Mouse (Mus musculus): ENCODE data around the gene Olfr1122. TPM values are rescaled to one million over a fixed set of nuclear protein-coding genes. Genes with fewer than 3 reads are reported as not detected.

Olfr1122 gene
- polyA plus RNA-seq (2014; fragmentation: Illumina TruSeq; extraction: RNeasy Lipid Tissue Mini Kit (QIAGEN cat#74804); ENCODE audit: low read depth, low replicate concordance) = not detected

GRCm38 (mm10) chr2:87385549-87385948 is at the start of gene Olfr1122:
TSS of gene Olfr1122 (plus strand) at chr2:87385849.

GRCm38 (mm10) chr2:87354515-87354914 is 31.1 kb upstream of the Olfr1122 start, which contains the start of gene Olfr1120:
TSS of gene Olfr1120 (plus strand) at chr2:87354815.

DNA sequence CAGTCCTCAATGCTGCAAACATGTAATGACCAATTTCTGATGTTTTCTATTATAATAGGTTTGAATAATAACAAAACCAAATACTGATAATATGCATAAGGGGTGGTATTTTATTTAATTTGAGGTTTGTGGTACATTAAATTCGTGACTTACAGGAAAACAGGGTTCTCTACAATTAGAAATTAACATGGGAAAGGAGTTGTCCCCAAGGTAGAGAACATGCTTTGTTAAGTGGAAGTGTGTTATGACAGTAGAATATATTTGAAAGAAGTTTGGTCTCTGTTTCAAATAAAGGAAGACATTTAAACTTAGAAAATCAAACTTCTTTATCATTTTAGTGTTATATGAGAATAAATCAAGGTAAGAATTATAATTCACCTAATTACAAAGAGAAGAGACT is 16.1 kb upstream of the Olfr1122 start, which contains the start of gene Olfr1121:
Olfr1121 (plus strand) TSS at position 301 of the 400 bp plus-strand sequence.

GRCm38 (mm10) chr2:87416335-87416734 is 30.7 kb downstream of the Olfr1122 start, which contains the start of gene Olfr1123:
TSS of gene Olfr1123 (plus strand) at chr2:87416635.

DNA sequence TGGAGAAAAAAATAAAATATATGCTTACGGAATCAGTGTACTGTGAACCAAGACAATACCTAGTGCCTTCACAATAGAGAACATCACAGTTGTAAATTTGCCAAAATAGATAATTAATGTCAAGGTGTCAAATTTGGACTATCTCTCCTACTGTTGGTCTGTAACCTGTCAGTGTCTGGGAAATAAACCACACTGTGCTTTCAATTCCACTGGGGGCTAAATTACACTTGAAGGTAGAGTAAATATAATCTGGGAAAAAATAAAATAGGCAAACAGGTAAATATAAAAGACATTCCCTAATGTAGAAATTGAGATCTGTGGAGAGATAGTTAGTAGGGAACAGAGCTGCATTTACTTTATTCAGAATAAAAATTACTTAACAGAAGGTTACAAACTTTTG is 44.3 kb downstream of the Olfr1122 start, which contains the start of gene Olfr1124:
Olfr1124 (plus strand) TSS at position 301 of the 400 bp plus-strand sequence.

Other genes starting within 250 kb of the Olfr1122 start
- not detected for gene Olfr1110, start 245.5 kb upstream of the Olfr1122 start, polyA plus RNA-seq (2014; fragmentation: Illumina TruSeq; extraction: RNeasy Lipid Tissue Mini Kit (QIAGEN cat#74804); ENCODE audit: low read depth, low replicate concordance)
- gene Olfr1111, start 233.2 kb upstream of the Olfr1122 start, polyA plus RNA-seq (2014; fragmentation: Illumina TruSeq; extraction: RNeasy Lipid Tissue Mini Kit (QIAGEN cat#74804); ENCODE audit: low read depth, low replicate concordance) = not detected
- not detected for gene Olfr1112, start 198.1 kb upstream of the Olfr1122 start, polyA plus RNA-seq (2014; fragmentation: Illumina TruSeq; extraction: RNeasy Lipid Tissue Mini Kit (QIAGEN cat#74804); ENCODE audit: low read depth, low replicate concordance)
- gene Olfr1113, start 176.9 kb upstream of the Olfr1122 start, polyA plus RNA-seq (2014; fragmentation: Illumina TruSeq; extraction: RNeasy Lipid Tissue Mini Kit (QIAGEN cat#74804); ENCODE audit: low read depth, low replicate concordance) = not detected
- gene Olfr1115, start 137.8 kb upstream of the Olfr1122 start, polyA plus RNA-seq (2014; fragmentation: Illumina TruSeq; extraction: RNeasy Lipid Tissue Mini Kit (QIAGEN cat#74804); ENCODE audit: low read depth, low replicate concordance) = not detected
- not detected for gene Olfr1116, start 118.3 kb upstream of the Olfr1122 start, polyA plus RNA-seq (2014; fragmentation: Illumina TruSeq; extraction: RNeasy Lipid Tissue Mini Kit (QIAGEN cat#74804); ENCODE audit: low read depth, low replicate concordance)
- gene Olfr1118, start 78.3 kb upstream of the Olfr1122 start, polyA plus RNA-seq (2014; fragmentation: Illumina TruSeq; extraction: RNeasy Lipid Tissue Mini Kit (QIAGEN cat#74804); ENCODE audit: low read depth, low replicate concordance) = not detected
- gene Olfr1120, start 31.0 kb upstream of the Olfr1122 start, polyA plus RNA-seq (2014; fragmentation: Illumina TruSeq; extraction: RNeasy Lipid Tissue Mini Kit (QIAGEN cat#74804); ENCODE audit: low read depth, low replicate concordance) = not detected
- gene Olfr1121, start 16.0 kb upstream of the Olfr1122 start, polyA plus RNA-seq (2014; fragmentation: Illumina TruSeq; extraction: RNeasy Lipid Tissue Mini Kit (QIAGEN cat#74804); ENCODE audit: low read depth, low replicate concordance) = not detected
- gene Olfr1123, start 30.8 kb downstream of the Olfr1122 start, polyA plus RNA-seq (2014; fragmentation: Illumina TruSeq; extraction: RNeasy Lipid Tissue Mini Kit (QIAGEN cat#74804); ENCODE audit: low read depth, low replicate concordance) = not detected
- not detected for gene Olfr1124, start 44.4 kb downstream of the Olfr1122 start, polyA plus RNA-seq (2014; fragmentation: Illumina TruSeq; extraction: RNeasy Lipid Tissue Mini Kit (QIAGEN cat#74804); ENCODE audit: low read depth, low replicate concordance)
- not detected for gene Olfr1126, start 68.1 kb downstream of the Olfr1122 start, polyA plus RNA-seq (2014; fragmentation: Illumina TruSeq; extraction: RNeasy Lipid Tissue Mini Kit (QIAGEN cat#74804); ENCODE audit: low read depth, low replicate concordance)
- not detected for gene Pramel7, start 111.2 kb downstream of the Olfr1122 start, polyA plus RNA-seq (2014; fragmentation: Illumina TruSeq; extraction: RNeasy Lipid Tissue Mini Kit (QIAGEN cat#74804); ENCODE audit: low read depth, low replicate concordance)
- gene Pramel6, start 120.7 kb downstream of the Olfr1122 start, polyA plus RNA-seq (2014; fragmentation: Illumina TruSeq; extraction: RNeasy Lipid Tissue Mini Kit (QIAGEN cat#74804); ENCODE audit: low read depth, low replicate concordance) = not detected
- not detected for gene Olfr153, start 145.9 kb downstream of the Olfr1122 start, polyA plus RNA-seq (2014; fragmentation: Illumina TruSeq; extraction: RNeasy Lipid Tissue Mini Kit (QIAGEN cat#74804); ENCODE audit: low read depth, low replicate concordance)
- not detected for gene Olfr1128, start 159.7 kb downstream of the Olfr1122 start, polyA plus RNA-seq (2014; fragmentation: Illumina TruSeq; extraction: RNeasy Lipid Tissue Mini Kit (QIAGEN cat#74804); ENCODE audit: low read depth, low replicate concordance)
- not detected for gene Olfr1129, start 188.1 kb downstream of the Olfr1122 start, polyA plus RNA-seq (2014; fragmentation: Illumina TruSeq; extraction: RNeasy Lipid Tissue Mini Kit (QIAGEN cat#74804); ENCODE audit: low read depth, low replicate concordance)
- gene Olfr1130, start 220.4 kb downstream of the Olfr1122 start, polyA plus RNA-seq (2014; fragmentation: Illumina TruSeq; extraction: RNeasy Lipid Tissue Mini Kit (QIAGEN cat#74804); ENCODE audit: low read depth, low replicate concordance) = not detected
- gene Olfr1131, start 241.3 kb downstream of the Olfr1122 start, polyA plus RNA-seq (2014; fragmentation: Illumina TruSeq; extraction: RNeasy Lipid Tissue Mini Kit (QIAGEN cat#74804); ENCODE audit: low read depth, low replicate concordance) = not detected